Mouse (Mus musculus) intestine, embryonic 15.5 days (tissue): ENCODE data around the gene Rala. TPM values are rescaled to one million over a fixed set of nuclear protein-coding genes. Genes with fewer than 3 reads are reported as not detected.
"Not testable (repeated sequence)": the region's sequence is repeated elsewhere in the genome, so short reads cannot be mapped to it uniquely, and the experiment has no call there.

Experiments
- ATAC-seq: fragments of 200-750 bp; cut with Nextera tagmentation; 2 replicates; pipeline ENCODE4 v1.8.0; 2017; ENCODE audit warnings: moderate TSS enrichment, moderate library complexity
- H3K27ac ChIP-seq: fragments of 300-500 bp; sonication (generic); 2 replicates; pipeline ENCODE4 v1.5.1; 2015; ENCODE audit warnings: mild to moderate bottlenecking, inconsistent platforms
- H3K27me3 ChIP-seq: fragments of 300-500 bp; sonication (generic); replicated peaks from 2 replicates; pipeline ENCODE4 v1.6.1; 2015; ENCODE audit warnings: inconsistent platforms
- H3K36me3 ChIP-seq: fragments of 300-500 bp; sonication (generic); 2 replicates; pipeline ENCODE4 v1.6.1; 2015; ENCODE audit warnings: inconsistent platforms
- H3K4me1 ChIP-seq: fragments of 300-500 bp; sonication (generic); replicated peaks from 2 replicates; pipeline ENCODE4 v1.6.1; 2015; ENCODE audit warnings: inconsistent platforms
- H3K4me2 ChIP-seq: fragments of 300-500 bp; sonication (generic); replicated peaks from 2 replicates; pipeline ENCODE4 v1.6.1; 2015; ENCODE audit warnings: mild to moderate bottlenecking, inconsistent platforms
- H3K4me3 ChIP-seq: fragments of 300-500 bp; sonication (generic); replicated peaks from 2 replicates; pipeline ENCODE4 v1.5.1; 2015; ENCODE audit warnings: inconsistent platforms
- H3K9ac ChIP-seq: fragments of 300-500 bp; sonication (generic); 2 replicates; pipeline ENCODE4 v1.6.1; 2015; ENCODE audit warnings: inconsistent platforms
- H3K9me3 ChIP-seq: fragments of 300-500 bp; sonication (generic); 2 replicates; pipeline ENCODE4 v1.6.1; 2016; ENCODE audit warnings: inconsistent platforms
- WGBS: fragments of 180-500 bp; shearing (Covaris S2); methylation state at CpG from one replicate; pipeline ENCODE4 v1.1.7; 2015; 5-methylcytosine and 5-hydroxymethylcytosine counted together
- polyA plus RNA-seq: library from polyadenylated mRNA; unstranded; fragments of >200 nt; fragmentation: Nextera tagmentation; extraction: Ambion mirVana; gene quantifications from 2 replicates; pipeline ENCODE4 v1.2.1, GENCODE M21; 2015

The Rala gene
- polyA plus RNA-seq, 1 experiment from 2014 or later = 108 TPM

- H3K27ac ChIP-seq, H3K4me2 ChIP-seq, H3K4me3 ChIP-seq, H3K4me1 ChIP-seq, H3K9ac ChIP-seq, ATAC-seq, H3K36me3 ChIP-seq, H3K27me3 ChIP-seq, H3K9me3 ChIP-seq: not testable (repeated sequence)
- WGBS = 95% methylated on average over 8 of the region's 8 CpGs
Observed at GRCm38 (mm10) chr13:17950581-17950980, 6.5 kb upstream of the Rala start.

- H3K4me2 ChIP-seq = no peak overlapping the region
- H3K4me3 ChIP-seq = no peak overlapping the region
- no peaks in the 10 kb centered on the region for H3K27me3 ChIP-seq
- 0 out of 2 replicates have a peak, but pooled peaks cover 2% of the 10 kb centered on the region for H3K4me1 ChIP-seq
- 76% methylated on average over 18 of the region's 18 CpGs for WGBS
- no peak overlapping the region for H3K9ac ChIP-seq
- H3K36me3 ChIP-seq = no peaks in the 10 kb centered on the region
- H3K9me3 ChIP-seq = no peaks in the 10 kb centered on the region
- no peak overlapping the region for H3K27ac ChIP-seq
- ATAC-seq = no peak
Observed at GRCm38 (mm10) chr13:17949555-17949954, 5.5 kb upstream of the Rala start.

- under 1% methylated on average over 54 of the region's 70 CpGs for WGBS
- H3K4me3 ChIP-seq = peak overlapping the region; percentile 95
- no peaks in the 10 kb centered on the region for H3K36me3 ChIP-seq
- H3K27ac ChIP-seq = peak overlapping the region; percentile 90
- H3K4me1 ChIP-seq = peaks cover 5% of the 10 kb centered on the region; the same call in 1 of the 2 replicates
- H3K9ac ChIP-seq = peak overlapping the region; percentile 84
- peak overlapping the region; percentile 72 for H3K4me2 ChIP-seq
- no peaks in the 10 kb centered on the region for H3K27me3 ChIP-seq
- ATAC-seq = peak; percentile 93
- H3K9me3 ChIP-seq = no peaks in the 10 kb centered on the region
Observed at GRCm38 (mm10) chr13:17943306-17944077, 547 bp downstream of the Rala start.

- ATAC-seq = no peak
Observed at GRCm38 (mm10) chr13:17942338-17942737, 1.7 kb downstream of the Rala start.

GRCm38 (mm10) chr13:17907309-17907708 is 36.7 kb downstream of the Rala start:
- WGBS = 92% methylated on average over 1 of the region's 1 CpGs
- H3K36me3 ChIP-seq = no peaks in the 10 kb centered on the region
- no peak for ATAC-seq
- no peaks in the 10 kb centered on the region for H3K4me1 ChIP-seq
- no peaks in the 10 kb centered on the region for H3K27me3 ChIP-seq
- H3K27ac ChIP-seq = no peak overlapping the region
- no peak overlapping the region for H3K9ac ChIP-seq
- no peak overlapping the region for H3K4me2 ChIP-seq
- no peaks in the 10 kb centered on the region for H3K9me3 ChIP-seq
- no peak overlapping the region for H3K4me3 ChIP-seq

More at GRCm38 (mm10) chr13:17942338-17942737, 1.7 kb downstream of the Rala start:
- Histone ChIP-seq H3K27me3 (no peaks in the 10 kb centered on the region), H3K9ac (no peak overlapping the region), H3K4me1 (peaks cover 5% of the 10 kb centered on the region; the same call in 1 of the 2 replicates), H3K9me3 (no peaks in the 10 kb centered on the region), H3K36me3 (no peaks in the 10 kb centered on the region), H3K27ac (no peak overlapping the region), H3K4me2 (no peak overlapping the region), H3K4me3 (no peak overlapping the region)
- WGBS = 73% methylated on average over 6 of the region's 6 CpGs

GRCm38 (mm10) chr13:17901474-17901873 is 42.6 kb downstream of the Rala start:
- no peak overlapping the region for H3K9ac ChIP-seq
- H3K4me3 ChIP-seq = no peak overlapping the region
- no peaks in the 10 kb centered on the region for H3K9me3 ChIP-seq
- ATAC-seq = no peak
- H3K4me2 ChIP-seq = no peak overlapping the region
- H3K36me3 ChIP-seq = no peaks in the 10 kb centered on the region
- 76% methylated on average over 4 of the region's 4 CpGs for WGBS
- no peaks in the 10 kb centered on the region for H3K27me3 ChIP-seq
- H3K27ac ChIP-seq = no peak overlapping the region
- 0 out of 2 replicates have a peak, but pooled peaks cover 4% of the 10 kb centered on the region for H3K4me1 ChIP-seq

GRCm38 (mm10) chr13:17900641-17901040 is 43.4 kb downstream of the Rala start:
- no peak overlapping the region for H3K4me2 ChIP-seq
- H3K9me3 ChIP-seq = no peaks in the 10 kb centered on the region
- no peak overlapping the region for H3K9ac ChIP-seq
- H3K4me1 ChIP-seq = 0 out of 2 replicates have a peak, but pooled peaks cover 4% of the 10 kb centered on the region
- no peak overlapping the region for H3K27ac ChIP-seq
- WGBS = 75% methylated on average over 5 of the region's 5 CpGs
- H3K4me3 ChIP-seq = no peak overlapping the region
- H3K36me3 ChIP-seq = no peaks in the 10 kb centered on the region
- ATAC-seq = no peak
- no peaks in the 10 kb centered on the region for H3K27me3 ChIP-seq

- H3K9me3 ChIP-seq = no peaks in the 10 kb centered on the region
- WGBS = 50% methylated on average over 1 of the region's 1 CpGs
- H3K4me3 ChIP-seq = no peak overlapping the region
- H3K36me3 ChIP-seq = 0 out of 2 replicates have a peak, but pooled peaks cover 4% of the 10 kb centered on the region
- no peaks in the 10 kb centered on the region for H3K27me3 ChIP-seq
- H3K27ac ChIP-seq = no peak overlapping the region
- no peak overlapping the region for H3K9ac ChIP-seq
- ATAC-seq = no peak
- H3K4me2 ChIP-seq = no peak overlapping the region
- 0 out of 2 replicates have a peak, but pooled peaks cover 4% of the 10 kb centered on the region for H3K4me1 ChIP-seq
Observed at GRCm38 (mm10) chr13:17897040-17897439, 47.0 kb downstream of the Rala start.

- Histone ChIP-seq H3K9me3 (no peaks in the 10 kb centered on the region), H3K9ac (no peak overlapping the region), H3K4me3 (no peak overlapping the region), H3K36me3 (peaks cover 10% of the 10 kb centered on the region; the same call in 1 of the 2 replicates), H3K4me2 (no peak overlapping the region), H3K4me1 (no peaks in the 10 kb centered on the region), H3K27ac (no peak overlapping the region), H3K27me3 (no peaks in the 10 kb centered on the region)
- WGBS = 87% methylated on average over 6 of the region's 6 CpGs
- ATAC-seq = no peak
Observed at GRCm38 (mm10) chr13:17891545-17891944, 52.5 kb downstream of the Rala start.

GRCm38 (mm10) chr13:17884211-17884610 is 59.8 kb downstream of the Rala start:
- Histone ChIP-seq H3K4me1 (no peaks in the 10 kb centered on the region), H3K4me3 (no peak overlapping the region), H3K27ac (no peak overlapping the region), H3K27me3 (no peaks in the 10 kb centered on the region), H3K4me2 (no peak overlapping the region), H3K36me3 (peaks cover 9% of the 10 kb centered on the region), H3K9ac (no peak overlapping the region), H3K9me3 (no peaks in the 10 kb centered on the region)
- 83% methylated on average over 8 of the region's 8 CpGs for WGBS
- ATAC-seq = no peak

- Histone ChIP-seq H3K4me3 (no peak overlapping the region), H3K4me2 (no peak overlapping the region), H3K9ac (no peak overlapping the region), H3K27ac (no peak overlapping the region), H3K9me3 (no peaks in the 10 kb centered on the region), H3K36me3 (peaks cover 3% of the 10 kb centered on the region; the same call in 1 of the 2 replicates), H3K4me1 (no peaks in the 10 kb centered on the region), H3K27me3 (no peaks in the 10 kb centered on the region)
- ATAC-seq = peak; percentile 34; the same call in 1 of the 2 replicates
Observed at GRCm38 (mm10) chr13:17879061-17879460, 65.0 kb downstream of the Rala start.

GRCm38 (mm10) chr13:17866741-17867140 is 77.3 kb downstream of the Rala start:
- no peaks in the 10 kb centered on the region for H3K27me3 ChIP-seq
- no peaks in the 10 kb centered on the region for H3K4me1 ChIP-seq
- no peak overlapping the region for H3K4me2 ChIP-seq
- H3K9me3 ChIP-seq = no peaks in the 10 kb centered on the region
- H3K36me3 ChIP-seq = no peaks in the 10 kb centered on the region
- no peak for ATAC-seq
- 84% methylated on average over 2 of the region's 2 CpGs for WGBS
- H3K27ac ChIP-seq = no peak overlapping the region
- no peak overlapping the region for H3K9ac ChIP-seq
- no peak overlapping the region for H3K4me3 ChIP-seq

GRCm38 (mm10) chr13:17860536-17860935 is 83.5 kb downstream of the Rala start:
- no peak overlapping the region for H3K9ac ChIP-seq
- no peak for ATAC-seq
- H3K4me3 ChIP-seq = no peak overlapping the region
- 0 out of 2 replicates have a peak, but pooled peaks cover 3% of the 10 kb centered on the region for H3K4me1 ChIP-seq
- no peak overlapping the region for H3K4me2 ChIP-seq
- no peaks in the 10 kb centered on the region for H3K27me3 ChIP-seq
- no peaks in the 10 kb centered on the region for H3K36me3 ChIP-seq
- WGBS = 86% methylated on average over 6 of the region's 6 CpGs
- no peak overlapping the region for H3K27ac ChIP-seq
- no peaks in the 10 kb centered on the region for H3K9me3 ChIP-seq
